Mouse (Mus musculus): ENCODE results near the gene Unc45a. TPM values are rescaled to one million over a fixed set of nuclear protein-coding genes. Genes with fewer than 3 reads are reported as not detected.
A peak's percentile ranks its signal among the peaks of the same experiment; 100 is the strongest.
"Not testable (repeated sequence)": the region's sequence is repeated elsewhere in the genome, so short reads cannot be mapped to it uniquely, and the experiment has no call there.

The Unc45a gene
- polyA plus RNA-seq, 1 experiment from 2014 or later = 49.7 TPM

- no peaks in the 10 kb centered on the region for H3K9me3 ChIP-seq
- peak overlapping the region; percentile 95 for H3K4me2 ChIP-seq (replicated peaks)
- peak; percentile 97 for ATAC-seq (ENCODE audit: low FRiP score, low read depth)
- under 1% methylated on average over 45 of the region's 45 CpGs for WGBS
- H3K27me3 ChIP-seq = no peaks in the 10 kb centered on the region
- H3K4me3 ChIP-seq = peak overlapping the region; percentile 65
- peaks cover 36% of the 10 kb centered on the region for H3K4me1 ChIP-seq
- H3K27ac ChIP-seq = peak overlapping the region; percentile 69
- peak overlapping the region; percentile 84 for H3K9ac ChIP-seq
- H3K36me3 ChIP-seq = peaks cover 30% of the 10 kb centered on the region
Measured at GRCm38 (mm10) chr7:80339793-80340628, 794 bp downstream of the Unc45a start.

- H3K4me2 ChIP-seq (replicated peaks) = peak overlapping the region; percentile 95
- peaks cover 36% of the 10 kb centered on the region for H3K36me3 ChIP-seq
- H3K27me3 ChIP-seq = no peaks in the 10 kb centered on the region
- no peaks in the 10 kb centered on the region for H3K9me3 ChIP-seq
- no peak for ATAC-seq (ENCODE audit: low FRiP score, low read depth)
- H3K4me3 ChIP-seq = peak overlapping the region; percentile 65
- 9% methylated on average over 17 of the region's 17 CpGs for WGBS
- no peak overlapping the region; the same call in 1 of the 2 replicates for H3K27ac ChIP-seq
- peaks cover 36% of the 10 kb centered on the region for H3K4me1 ChIP-seq
- peak overlapping the region; percentile 84 for H3K9ac ChIP-seq
Measured at GRCm38 (mm10) chr7:80339371-80339770, 1.4 kb downstream of the Unc45a start.

- WGBS = 89% methylated on average over 3 of the region's 3 CpGs
- no peak for ATAC-seq (ENCODE audit: low FRiP score, low read depth)
- Histone ChIP-seq H3K36me3 (peaks cover 60% of the 10 kb centered on the region), H3K4me1 (peaks cover 27% of the 10 kb centered on the region), H3K9me3 (peaks cover 6% of the 10 kb centered on the region; the same call in 1 of the 2 replicates), H3K4me3 (no peak overlapping the region), H3K27ac (no peak overlapping the region), H3K4me2 (replicated peaks) (no peak overlapping the region), H3K9ac (no peak overlapping the region), H3K27me3 (no peaks in the 10 kb centered on the region)
Measured at GRCm38 (mm10) chr7:80336932-80337331, 3.9 kb downstream of the Unc45a start.

GRCm38 (mm10) chr7:80334848-80335247 is 6.0 kb downstream of the Unc45a start:
- H3K27ac ChIP-seq = no peak overlapping the region
- peaks cover 6% of the 10 kb centered on the region; the same call in 1 of the 2 replicates for H3K9me3 ChIP-seq
- peaks cover 81% of the 10 kb centered on the region for H3K36me3 ChIP-seq
- no peak overlapping the region for H3K4me3 ChIP-seq
- H3K27me3 ChIP-seq = no peaks in the 10 kb centered on the region
- H3K9ac ChIP-seq = no peak overlapping the region
- ATAC-seq (ENCODE audit: low FRiP score, low read depth) = no peak
- peaks cover 18% of the 10 kb centered on the region for H3K4me1 ChIP-seq
- no peak overlapping the region for H3K4me2 ChIP-seq (replicated peaks)
- WGBS = 90% methylated on average over 4 of the region's 4 CpGs

- Histone ChIP-seq H3K27ac (no peak overlapping the region), H3K27me3 (no peaks in the 10 kb centered on the region), H3K9me3 (peaks cover 6% of the 10 kb centered on the region; the same call in 1 of the 2 replicates), H3K4me1 (no peaks in the 10 kb centered on the region), H3K9ac (no peak overlapping the region), H3K4me2 (replicated peaks) (no peak overlapping the region), H3K4me3 (no peak overlapping the region), H3K36me3 (peaks cover 100% of the 10 kb centered on the region)
- 97% methylated on average over 19 of the region's 19 CpGs for WGBS
- ATAC-seq (ENCODE audit: low FRiP score, low read depth) = no peak
Measured at GRCm38 (mm10) chr7:80331433-80331832, 9.4 kb downstream of the Unc45a start.

- Histone ChIP-seq H3K4me2 (replicated peaks) (no peak overlapping the region), H3K9me3 (peaks cover 6% of the 10 kb centered on the region; the same call in 1 of the 2 replicates), H3K4me3 (no peak overlapping the region), H3K9ac (no peak overlapping the region), H3K36me3 (peaks cover 100% of the 10 kb centered on the region), H3K4me1 (peaks cover 3% of the 10 kb centered on the region), H3K27me3 (no peaks in the 10 kb centered on the region), H3K27ac (no peak overlapping the region)
- WGBS = 89% methylated on average over 8 of the region's 8 CpGs
- no peak for ATAC-seq (ENCODE audit: low FRiP score, low read depth)
Measured at GRCm38 (mm10) chr7:80330278-80330677, 10.5 kb downstream of the Unc45a start.

GRCm38 (mm10) chr7:80326076-80326475 is 14.7 kb downstream of the Unc45a start:
- no peak overlapping the region for H3K9ac ChIP-seq
- H3K27me3 ChIP-seq = no peaks in the 10 kb centered on the region
- no peak overlapping the region for H3K27ac ChIP-seq
- no peak for ATAC-seq (ENCODE audit: low FRiP score, low read depth)
- no peaks in the 10 kb centered on the region for H3K9me3 ChIP-seq
- H3K36me3 ChIP-seq = peaks cover 62% of the 10 kb centered on the region
- H3K4me1 ChIP-seq = peaks cover 17% of the 10 kb centered on the region
- 97% methylated on average over 19 of the region's 19 CpGs for WGBS
- no peak overlapping the region for H3K4me3 ChIP-seq
- no peak overlapping the region for H3K4me2 ChIP-seq (replicated peaks)

GRCm38 (mm10) chr7:80325292-80325868 is 15.4 kb downstream of the Unc45a start:
- H3K4me2 ChIP-seq (replicated peaks) = no peak overlapping the region; the same call in 1 of the 2 replicates
- H3K9ac ChIP-seq = no peak overlapping the region
- H3K27ac ChIP-seq = no peak overlapping the region
- H3K36me3 ChIP-seq = peaks cover 62% of the 10 kb centered on the region
- no peak for ATAC-seq (ENCODE audit: low FRiP score, low read depth)
- H3K4me3 ChIP-seq = no peak overlapping the region
- peaks cover 17% of the 10 kb centered on the region for H3K4me1 ChIP-seq
- no peaks in the 10 kb centered on the region for H3K27me3 ChIP-seq
- 91% methylated on average over 16 of the region's 16 CpGs for WGBS
- no peaks in the 10 kb centered on the region for H3K9me3 ChIP-seq

GRCm38 (mm10) chr7:80324816-80325119 is 16.0 kb downstream of the Unc45a start:
- H3K27me3 ChIP-seq; H3K9ac ChIP-seq; H3K27ac ChIP-seq; ATAC-seq (ENCODE audit: low FRiP score, low read depth); H3K9me3 ChIP-seq: not testable (repeated sequence)
- Histone ChIP-seq H3K4me2 (replicated peaks) (peak overlapping the region; percentile 83), H3K4me1 (peaks cover 17% of the 10 kb centered on the region), H3K36me3 (peaks cover 62% of the 10 kb centered on the region), H3K4me3 (0 out of 2 replicates have a peak overlapping the region, but pooled peaks have one; percentile 64)
- WGBS = 34% methylated on average over 5 of the region's 5 CpGs

GRCm38 (mm10) chr7:80324043-80324815 is 16.6 kb downstream of the Unc45a start, which contains the start of gene Rccd1:
Rccd1 (minus strand) TSS chr7:80324454.
- 3% methylated on average over 38 of the region's 38 CpGs for WGBS
- peak; percentile 99 for ATAC-seq (ENCODE audit: low FRiP score, low read depth)
- peaks cover 61% of the 10 kb centered on the region for H3K36me3 ChIP-seq
- peaks cover 17% of the 10 kb centered on the region for H3K4me1 ChIP-seq
- peak within 1 kb of the TSS; percentile 75 for H3K9ac ChIP-seq
- H3K4me3 ChIP-seq = peak within 1 kb of the TSS; percentile 64
- no peaks in the 10 kb centered on the region for H3K9me3 ChIP-seq
- peak within 1 kb of the TSS; percentile 83 for H3K4me2 ChIP-seq (replicated peaks)
- peak within 1 kb of the TSS; percentile 76 for H3K27ac ChIP-seq
- H3K27me3 ChIP-seq = no peaks in the 10 kb centered on the region

- Histone ChIP-seq H3K9ac (peak overlapping the region; percentile 75), H3K27ac (peak overlapping the region; percentile 76; the same call in 1 of the 2 replicates), H3K36me3 (peaks cover 61% of the 10 kb centered on the region), H3K9me3 (no peaks in the 10 kb centered on the region), H3K4me2 (replicated peaks) (peak overlapping the region; percentile 83), H3K4me1 (peaks cover 17% of the 10 kb centered on the region), H3K4me3 (peak overlapping the region; percentile 64), H3K27me3 (no peaks in the 10 kb centered on the region)
- no peak for ATAC-seq (ENCODE audit: low FRiP score, low read depth)
- WGBS = 15% methylated on average over 8 of the region's 8 CpGs
Measured at GRCm38 (mm10) chr7:80323336-80323735, 17.5 kb downstream of the Unc45a start.
